Mouse (Mus musculus) bone marrow, adult 2 months (tissue): ENCODE results near the gene Nme8. TPM values are rescaled to one million over a fixed set of nuclear protein-coding genes. Genes with fewer than 3 reads are reported as not detected.

Source experiments
- H3K27ac ChIP-seq: fragments of 200-500 bp; 2 replicates; pipeline ENCODE4 v1.5.1; 2012; ENCODE audit warnings: low read depth, mild to moderate bottlenecking, control low read depth, inconsistent platforms, low read length; ENCODE audit not compliant: control insufficient read depth, poor library complexity, insufficient read depth
- H3K4me1 ChIP-seq: fragments of 200-500 bp; 2 replicates; pipeline ENCODE4 v1.6.1; 2011; ENCODE audit warnings: low read length; ENCODE audit not compliant: control insufficient read depth, insufficient read depth
- H3K4me3 ChIP-seq: fragments of 200-500 bp; replicated peaks from 2 replicates; pipeline ENCODE3; 2011; ENCODE audit warnings: mild to moderate bottlenecking, low read depth, low read length, control low read depth; ENCODE audit not compliant: control insufficient read depth
- CTCF ChIP-seq: fragments of 200-500 bp; IDR thresholded peaks from 2 replicates; pipeline ENCODE4 v1.5.1; 2011; ENCODE audit warnings: low read length, control low read depth; ENCODE audit not compliant: control insufficient read depth, insufficient read depth
- POLR2A ChIP-seq: fragments of 200-500 bp; IDR thresholded peaks from 2 replicates; pipeline ENCODE4 v1.6.1; 2011; ENCODE audit warnings: low read depth, mild to moderate bottlenecking, control low read depth, low read length, borderline replicate concordance; ENCODE audit not compliant: control insufficient read depth
- WGBS: fragments of 180-500 bp; shearing (Covaris S2); methylation state at CpG from one replicate; pipeline ENCODE4 v1.1.7; 2018; 5-methylcytosine and 5-hydroxymethylcytosine counted together
- polyA plus RNA-seq: library from polyadenylated mRNA; stranded (reverse); fragments of >200 nt; gene quantifications from 2 replicates; pipeline ENCODE4 v1.2.4, GENCODE M21; 2011; ENCODE audit warnings: low replicate concordance; ENCODE audit not compliant: missing spikeins, insufficient read depth, insufficient read length

The Nme8 gene
- polyA plus RNA-seq, 1 experiment = not detected

DNA sequence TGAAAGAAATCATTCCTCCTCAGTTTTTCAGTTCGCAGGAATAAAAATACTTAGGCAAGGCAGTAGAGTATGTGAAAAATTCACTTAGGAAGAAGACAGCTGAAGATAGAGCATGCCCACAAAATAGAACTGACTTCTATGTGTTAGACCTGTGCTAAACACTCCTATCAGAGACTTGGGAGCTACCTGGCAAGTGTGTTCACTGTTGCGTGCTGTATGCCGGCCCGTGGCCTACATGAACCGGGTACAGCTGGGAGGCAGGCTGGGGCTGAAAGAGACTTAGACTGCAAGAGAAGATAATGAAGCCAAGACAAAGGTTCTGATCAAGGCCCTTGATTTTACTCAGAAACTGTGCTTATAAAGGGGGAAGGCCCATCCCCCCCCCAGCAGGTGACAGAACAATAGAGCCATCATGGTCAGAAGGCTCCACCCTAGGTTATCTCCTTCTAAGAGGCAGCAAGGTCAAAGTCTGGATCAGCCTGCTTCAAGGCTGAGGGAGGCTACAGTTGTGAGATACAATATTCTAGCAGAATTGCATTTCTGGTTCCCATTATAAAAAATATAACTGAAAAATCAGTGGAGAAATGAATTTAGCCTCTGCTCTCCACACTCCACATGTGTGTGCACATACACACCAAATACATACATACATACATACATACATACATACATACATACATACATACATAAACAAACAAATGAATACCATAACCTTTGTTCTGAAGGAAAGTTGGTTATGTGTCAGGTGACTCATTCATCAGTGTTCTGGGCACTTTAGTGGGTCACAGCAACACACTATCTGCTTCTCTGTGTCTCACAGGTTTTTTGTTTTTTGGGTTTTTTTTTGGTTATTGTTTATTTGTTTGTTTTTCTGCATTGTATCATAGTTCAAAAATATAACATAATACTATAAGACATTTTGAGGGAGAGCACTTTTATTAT is 66.6 kb downstream of the Nme8 start:
- Histone ChIP-seq H3K4me1 (no peaks in the 10 kb centered on the region; the same call in 1 of the 2 replicates), H3K27ac (no peak overlapping the region), H3K4me3 (no peak overlapping the region)
- no peak for TF ChIP-seq CTCF
- 88% methylated on average over 5 of the region's 5 CpGs for WGBS

DNA sequence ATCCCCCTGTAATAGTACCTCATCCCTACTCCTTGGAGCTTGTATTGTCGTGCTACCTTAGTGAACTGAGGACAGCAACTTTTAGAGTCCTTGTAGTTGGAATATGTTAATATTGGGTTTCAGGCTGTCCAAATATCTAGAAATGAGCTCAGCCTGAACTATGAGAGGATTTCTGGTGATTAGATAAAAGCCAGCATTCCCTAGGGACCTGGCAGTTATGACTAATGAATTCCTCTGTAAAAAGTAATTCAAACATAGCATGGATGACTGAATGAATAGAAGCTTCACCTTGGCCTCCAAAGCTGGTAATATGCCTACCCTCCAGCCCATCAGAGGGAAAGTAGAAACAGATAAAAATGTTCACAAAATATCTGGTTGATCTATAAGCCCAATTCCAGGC is 71.1 kb downstream of the Nme8 start:
- TF ChIP-seq CTCF (no peak), POLR2A (no peak)
- H3K4me1 ChIP-seq = no peaks in the 10 kb centered on the region; the same call in 1 of the 2 replicates
- 75% methylated on average over 1 of the region's 1 CpGs for WGBS
- no peak overlapping the region for H3K4me3 ChIP-seq
- H3K27ac ChIP-seq = no peak overlapping the region

DNA sequence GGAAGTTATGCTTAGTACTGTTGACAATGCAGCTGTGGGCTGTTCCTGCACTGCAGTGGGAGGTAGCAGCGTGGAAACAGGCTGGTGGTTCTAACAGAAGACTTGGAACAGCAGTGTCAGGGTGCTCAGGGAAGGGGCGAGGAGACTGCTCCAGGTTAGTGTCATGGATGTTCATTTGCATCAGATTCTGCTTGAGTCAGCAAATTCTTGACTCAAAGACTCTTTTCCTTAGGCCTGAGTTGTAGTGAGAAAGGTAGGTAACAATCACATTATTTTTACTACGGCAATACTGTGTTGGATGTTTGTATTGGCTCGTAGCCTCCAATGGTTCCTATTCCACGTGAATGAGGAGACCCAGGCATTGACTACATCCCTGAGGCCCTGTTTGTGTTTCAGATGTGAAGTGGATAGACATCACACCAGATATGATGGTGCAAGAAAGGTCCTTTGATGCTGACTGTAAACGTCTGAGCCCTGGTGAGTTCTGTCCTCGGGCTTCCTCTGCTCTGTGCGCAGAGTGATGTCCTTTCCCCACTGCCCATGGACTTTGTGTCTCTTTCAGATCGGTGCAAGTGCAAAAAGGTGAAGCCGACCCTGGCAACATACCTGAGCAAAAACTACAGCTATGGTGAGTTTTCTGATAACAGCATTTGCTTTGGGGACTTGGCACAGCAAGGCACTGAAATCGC is 72.8 kb downstream of the Nme8 start:
- 83% methylated on average over 11 of the region's 11 CpGs for WGBS
- Histone ChIP-seq H3K27ac (no peak overlapping the region), H3K4me3 (no peak overlapping the region), H3K4me1 (no peaks in the 10 kb centered on the region; the same call in 1 of the 2 replicates)
- TF ChIP-seq CTCF (no peak), POLR2A (no peak)

DNA sequence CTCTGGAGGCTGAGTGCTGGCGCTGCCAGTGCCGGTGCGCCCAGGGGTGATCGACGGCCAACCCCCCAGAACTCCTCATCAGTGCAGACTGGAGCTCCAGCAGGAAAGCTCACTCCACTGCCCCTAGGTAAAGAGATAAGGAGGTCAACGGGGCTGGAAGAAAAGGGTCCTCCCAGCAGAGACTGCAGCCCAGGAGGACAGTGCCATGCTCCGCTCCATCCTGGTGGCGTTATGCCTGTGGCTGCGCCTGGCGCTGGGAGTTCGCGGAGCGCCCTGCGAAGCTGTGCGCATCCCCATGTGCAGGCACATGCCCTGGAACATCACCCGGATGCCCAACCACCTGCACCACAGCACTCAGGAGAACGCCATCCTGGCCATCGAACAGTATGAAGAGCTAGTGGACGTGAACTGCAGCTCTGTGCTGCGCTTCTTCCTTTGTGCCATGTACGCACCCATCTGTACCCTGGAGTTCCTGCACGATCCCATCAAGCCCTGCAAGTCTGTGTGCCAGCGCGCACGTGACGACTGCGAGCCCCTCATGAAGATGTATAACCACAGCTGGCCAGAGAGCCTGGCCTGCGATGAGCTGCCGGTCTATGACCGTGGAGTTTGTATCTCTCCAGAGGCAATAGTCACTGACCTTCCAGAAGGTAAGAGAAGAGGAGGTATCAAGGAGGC is 74.2 kb downstream of the Nme8 start:
- H3K4me1 ChIP-seq = no peaks in the 10 kb centered on the region; the same call in 1 of the 2 replicates
- WGBS = 33% methylated on average over 30 of the region's 30 CpGs
- TF ChIP-seq CTCF (no peak), POLR2A (peak; percentile 20; the same call in 1 of the 2 replicates)
- no peak overlapping the region; the same call in 1 of the 2 replicates for H3K27ac ChIP-seq
- peak overlapping the region; percentile 23 for H3K4me3 ChIP-seq

DNA sequence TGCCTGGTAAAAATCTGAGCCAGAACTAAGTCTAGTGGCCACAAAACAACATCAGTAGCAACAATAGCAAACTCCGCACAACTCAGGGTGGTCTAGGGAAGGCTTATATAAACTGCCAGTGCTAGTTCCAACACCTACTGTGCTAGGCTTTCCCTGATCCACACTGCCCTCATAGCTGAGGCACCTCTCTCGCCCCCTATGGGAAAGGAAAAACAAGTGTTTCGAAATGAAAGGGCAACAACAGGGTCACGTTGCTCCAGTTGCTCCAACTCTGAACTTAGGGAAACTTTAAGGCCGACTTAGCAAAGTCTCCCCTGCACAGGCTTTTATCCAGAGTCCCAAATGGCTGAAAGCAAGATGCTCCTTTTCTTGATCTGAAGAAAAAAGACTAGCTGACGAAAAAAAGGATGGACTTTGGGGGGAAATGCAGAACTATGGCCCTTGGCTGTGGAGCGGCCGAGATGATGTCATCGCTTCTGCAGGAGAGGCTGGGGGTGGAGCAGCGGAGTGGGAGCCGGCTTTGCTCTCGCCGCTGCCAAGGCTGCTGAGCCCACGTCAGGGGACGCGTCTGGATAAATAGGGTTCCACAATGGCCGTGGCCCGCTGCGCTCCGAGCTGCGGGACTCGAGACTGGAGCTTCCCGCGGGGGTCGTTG is 74.9 kb downstream of the Nme8 start, which contains the start of gene Sfrp4:
Gene Sfrp4, plus strand, starts transcription at position 532 of the 655 bp plus-strand sequence.
- H3K27ac ChIP-seq = no peak within 1 kb of the TSS; the same call in 1 of the 2 replicates
- 5% methylated on average over 25 of the region's 25 CpGs for WGBS
- no peaks in the 10 kb centered on the region; the same call in 1 of the 2 replicates for H3K4me1 ChIP-seq
- peak within 1 kb of the TSS; percentile 23 for H3K4me3 ChIP-seq
- no peak for TF ChIP-seq POLR2A
- TF ChIP-seq CTCF = no peak

DNA sequence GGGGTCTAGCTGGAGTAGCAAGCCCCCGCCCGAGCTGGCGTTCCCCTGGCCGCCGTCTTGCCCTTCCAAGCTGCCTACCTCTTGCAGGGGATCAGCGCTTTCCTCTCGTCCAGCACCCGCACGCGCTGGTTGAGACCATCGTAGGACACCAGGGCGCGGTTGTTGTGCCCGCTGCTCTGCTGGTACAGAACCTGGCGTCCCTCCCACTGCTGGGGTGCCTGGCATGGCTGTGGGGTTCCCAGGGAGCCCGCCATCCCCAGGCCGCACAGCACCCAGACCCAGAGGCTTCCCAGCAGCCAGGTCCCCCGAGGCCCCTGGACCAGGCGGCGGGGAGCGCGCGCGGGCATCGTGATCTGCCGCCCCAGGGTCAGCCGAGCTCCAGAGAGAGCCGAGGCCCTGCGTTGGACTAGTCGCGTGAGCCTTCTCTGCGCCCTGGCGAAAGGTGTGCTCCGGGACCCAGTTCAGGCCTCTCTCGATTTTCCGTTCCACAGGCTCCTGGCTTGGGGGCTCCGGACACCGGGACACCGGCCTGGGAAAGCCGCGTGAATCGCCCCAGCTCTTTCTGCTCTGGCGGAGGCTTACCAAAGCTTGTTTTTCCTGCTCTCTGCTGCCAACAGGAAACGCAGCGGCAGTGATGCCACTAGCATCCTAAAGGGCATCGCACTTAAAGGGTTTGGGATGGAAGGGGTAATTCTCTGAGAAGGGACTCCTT is 78.2 kb downstream of the Nme8 start, which contains the start of gene Epdr1:
Gene Epdr1, minus strand, starts transcription at position 712 of the 712 bp plus-strand sequence.
- Histone ChIP-seq H3K27ac (peak within 1 kb of the TSS; percentile 78), H3K4me3 (peak within 1 kb of the TSS; percentile 71), H3K4me1 (no peaks in the 10 kb centered on the region)
- TF ChIP-seq CTCF (peak; percentile 47), POLR2A (peak; percentile 46; the same call in 1 of the 2 replicates)
- WGBS = 1% methylated on average over 46 of the region's 46 CpGs

DNA sequence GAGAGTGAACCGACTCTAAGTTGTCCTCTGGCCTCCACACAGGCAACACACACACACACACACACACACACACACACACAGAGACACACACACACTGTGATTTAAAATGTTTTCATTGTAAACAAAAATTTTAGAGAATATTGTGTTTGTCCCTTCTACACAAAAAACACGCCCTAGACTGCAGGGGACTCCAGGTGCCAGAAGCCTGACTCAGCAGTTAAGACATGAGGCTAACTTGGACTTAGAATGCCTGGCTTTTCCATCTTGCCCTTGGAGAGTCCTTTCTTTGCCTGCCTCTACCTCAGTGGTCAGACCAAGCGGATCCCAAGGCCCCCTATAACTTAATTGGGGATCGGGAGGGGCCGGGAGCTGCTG is 78.8 kb downstream of the Nme8 start:
- TF ChIP-seq POLR2A = no peak
- 15% methylated on average over 5 of the region's 5 CpGs for WGBS
- peak overlapping the region; percentile 78 for H3K27ac ChIP-seq
- H3K4me3 ChIP-seq = peak overlapping the region; percentile 71
- H3K4me1 ChIP-seq = no peaks in the 10 kb centered on the region
